Mouse (Mus musculus): Measurements from ENCODE around the gene Klhl42. TPM values are rescaled to one million over a fixed set of nuclear protein-coding genes. Genes with fewer than 3 reads are reported as not detected.

Gene Klhl42
- polyA plus RNA-seq, 1 experiment from 2014 or later, result 6.3 TPM

DNA sequence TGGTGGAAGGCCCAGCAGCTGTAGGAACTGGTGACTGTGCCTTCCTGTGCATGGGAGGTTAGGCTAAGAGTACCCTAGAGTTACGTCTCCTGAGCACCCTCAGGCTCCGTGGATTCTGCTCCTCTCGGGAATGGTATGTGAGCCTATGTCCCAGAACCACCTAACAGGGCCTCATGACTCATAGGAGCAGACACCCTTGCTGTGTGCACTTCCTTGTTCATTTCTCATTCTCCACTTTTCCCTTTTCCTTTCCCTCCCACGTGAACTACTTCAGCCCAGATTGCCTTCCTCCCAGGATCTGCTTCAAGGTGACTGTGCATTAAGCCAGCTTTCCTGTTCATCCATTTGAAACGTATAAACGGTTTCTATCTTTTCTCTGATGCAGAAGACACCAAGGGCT, 59.9 kb downstream of the Klhl42 start:
- Histone ChIP-seq H3K9me3 (ENCODE audit: control insufficient read depth, low read length) (no peaks in the 10 kb centered on the region), H3K27ac (replicated peaks in 1 of 2; ENCODE audit: control insufficient read depth in 1 of 2, insufficient read depth in 1 of 2, low read depth in 2 of 2, low read length in 2 of 2) (no peak overlapping the region), H3K4me1 (ENCODE audit: control insufficient read depth in 2 of 2, insufficient read depth in 2 of 2, low read length in 2 of 2) (peaks cover 0 to 2% of the 10 kb centered on the region in 2 experiments; a peak in 3 of 4 replicates), H3K27me3 (ENCODE audit: control insufficient read depth, insufficient read depth, low read length) (no peaks in the 10 kb centered on the region), H3K4me2 (ENCODE audit: low read length) (no peak overlapping the region), H3K36me3 (ENCODE audit: control insufficient read depth, insufficient read depth, low read length) (no peaks in the 10 kb centered on the region), H3K4me3 (ENCODE audit: control insufficient read depth in 1 of 2, insufficient read depth in 1 of 2, low read depth in 1 of 2, low read length in 2 of 2) (no peak overlapping the region), H3K9ac (ENCODE audit: low read length) (no peak overlapping the region)
- ATAC-seq (ENCODE audit: insufficient number of reproducible peaks, insufficient read depth, low FRiP score, low read depth), result no peak
- WGBS, result 61% methylated on average over 6 of the region's 6 CpGs

DNA sequence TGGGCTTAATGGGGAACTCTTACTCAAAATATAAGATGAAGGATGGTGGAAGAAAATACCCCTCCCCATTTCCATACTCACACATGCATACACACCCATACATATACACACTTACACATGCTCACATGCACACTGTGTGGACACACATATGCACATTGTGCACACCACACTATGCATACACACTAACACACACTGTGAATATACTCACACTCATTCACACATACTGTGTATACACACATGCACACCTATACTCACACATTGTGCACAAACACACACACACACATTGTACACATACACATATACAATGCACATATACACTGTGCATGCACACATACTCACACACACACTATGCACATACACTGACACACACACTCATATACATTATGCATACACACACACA, 60.7 kb downstream of the Klhl42 start:
- H3K36me3 ChIP-seq (ENCODE audit: control insufficient read depth, insufficient read depth, low read length), result no peaks in the 10 kb centered on the region
- no peaks in the 10 kb centered on the region for H3K9me3 ChIP-seq (ENCODE audit: control insufficient read depth, low read length)
- H3K4me2 ChIP-seq (ENCODE audit: low read length), result no peak overlapping the region
- H3K9ac ChIP-seq (ENCODE audit: low read length), result no peak overlapping the region
- H3K4me1 ChIP-seq (ENCODE audit: control insufficient read depth in 2 of 2, insufficient read depth in 2 of 2, low read length in 2 of 2), result no peaks in the 10 kb centered on the region
- no peak for ATAC-seq (ENCODE audit: insufficient number of reproducible peaks, insufficient read depth, low FRiP score, low read depth)
- no peaks in the 10 kb centered on the region for H3K27me3 ChIP-seq (ENCODE audit: control insufficient read depth, insufficient read depth, low read length)
- H3K27ac ChIP-seq (replicated peaks in 1 of 2; ENCODE audit: control insufficient read depth in 1 of 2, insufficient read depth in 1 of 2, low read depth in 2 of 2, low read length in 2 of 2), result no peak overlapping the region
- H3K4me3 ChIP-seq (ENCODE audit: control insufficient read depth in 1 of 2, insufficient read depth in 1 of 2, low read depth in 1 of 2, low read length in 2 of 2), result no peak overlapping the region

DNA sequence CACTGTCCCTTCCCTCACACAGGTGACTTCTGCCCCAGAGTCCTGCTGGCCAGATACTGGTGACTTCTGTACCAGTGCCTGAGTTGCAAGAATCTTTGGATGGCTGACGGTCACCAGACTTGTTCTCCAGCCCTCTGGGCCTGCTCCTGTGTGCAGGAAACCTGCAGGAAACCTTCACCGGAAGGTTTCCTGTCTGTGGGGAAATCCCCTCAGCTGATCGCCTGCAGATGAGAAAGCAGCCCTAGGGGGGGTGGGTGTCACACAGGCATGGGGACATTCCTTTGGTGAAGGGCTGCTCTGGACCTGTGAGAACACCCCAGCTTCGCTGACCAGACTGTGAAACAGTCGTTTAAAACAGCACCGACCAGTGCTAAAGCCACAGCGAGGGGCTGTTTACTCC, 63.9 kb downstream of the Klhl42 start:
- WGBS, result 58% methylated on average over 7 of the region's 7 CpGs
- no peak overlapping the region for H3K27ac ChIP-seq (replicated peaks in 1 of 2; ENCODE audit: control insufficient read depth in 1 of 2, insufficient read depth in 1 of 2, low read depth in 2 of 2, low read length in 2 of 2)
- no peaks in the 10 kb centered on the region for H3K27me3 ChIP-seq (ENCODE audit: control insufficient read depth, insufficient read depth, low read length)
- H3K9ac ChIP-seq (ENCODE audit: low read length), result no peak overlapping the region
- H3K4me1 ChIP-seq (ENCODE audit: control insufficient read depth in 2 of 2, insufficient read depth in 2 of 2, low read length in 2 of 2), result no peaks in the 10 kb centered on the region
- H3K36me3 ChIP-seq (ENCODE audit: control insufficient read depth, insufficient read depth, low read length), result no peaks in the 10 kb centered on the region
- H3K4me3 ChIP-seq (ENCODE audit: control insufficient read depth in 1 of 2, insufficient read depth in 1 of 2, low read depth in 1 of 2, low read length in 2 of 2), result no peak overlapping the region
- no peak overlapping the region for H3K4me2 ChIP-seq (ENCODE audit: low read length)
- H3K9me3 ChIP-seq (ENCODE audit: control insufficient read depth, low read length), result 0 out of 2 replicates have a peak, but pooled peaks cover 3% of the 10 kb centered on the region
- ATAC-seq (ENCODE audit: insufficient number of reproducible peaks, insufficient read depth, low FRiP score, low read depth), result no peak

DNA sequence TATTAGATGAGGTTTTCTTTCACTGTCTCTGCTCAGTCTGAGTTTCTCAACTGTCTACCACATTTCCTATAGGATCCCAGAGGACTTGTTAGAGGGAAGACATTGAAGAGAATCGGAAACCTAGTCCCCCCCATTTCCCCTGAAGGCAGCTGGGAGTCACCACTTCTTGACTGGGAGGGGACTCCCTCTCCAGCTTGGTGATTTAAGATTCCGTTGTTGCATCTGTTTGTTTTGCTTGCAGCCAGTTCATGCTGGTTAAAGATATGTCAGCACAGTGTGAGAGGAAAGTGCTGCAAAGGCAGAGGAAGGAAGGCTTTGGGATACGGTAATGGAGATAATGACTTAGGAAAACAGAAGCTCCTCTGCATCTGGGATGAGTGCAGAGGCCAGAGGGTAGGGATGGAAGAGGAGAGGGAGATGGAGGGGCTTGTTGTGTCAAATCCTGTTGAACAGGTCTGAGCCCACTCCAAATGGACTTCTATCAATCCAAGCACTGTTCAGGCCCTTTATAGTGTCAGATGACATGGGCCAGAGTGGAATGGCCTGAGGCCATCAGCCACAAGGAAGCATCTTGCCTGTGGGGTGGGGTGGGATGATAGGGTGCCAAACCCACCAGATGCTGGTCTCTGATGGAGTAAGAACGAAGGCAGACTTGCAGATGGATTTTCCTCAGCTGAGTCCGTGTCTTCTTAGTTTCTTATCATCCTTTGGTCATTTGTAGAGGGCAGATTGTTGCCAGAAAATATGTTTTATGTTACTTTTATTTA, 70.8 kb downstream of the Klhl42 start:
- ATAC-seq (ENCODE audit: insufficient number of reproducible peaks, insufficient read depth, low FRiP score, low read depth), result peak; percentile 79; the same call in 1 of the 2 replicates
- no peaks in the 10 kb centered on the region for H3K36me3 ChIP-seq (ENCODE audit: control insufficient read depth, insufficient read depth, low read length)
- no peak overlapping the region for H3K9ac ChIP-seq (ENCODE audit: low read length)
- 0 out of 2 replicates have a peak, but pooled peaks cover 3% of the 10 kb centered on the region for H3K9me3 ChIP-seq (ENCODE audit: control insufficient read depth, low read length)
- no peaks in the 10 kb centered on the region; a peak in 1 of 4 replicates for H3K4me1 ChIP-seq (ENCODE audit: control insufficient read depth in 2 of 2, insufficient read depth in 2 of 2, low read length in 2 of 2)
- 27% methylated on average over 5 of the region's 5 CpGs for WGBS
- H3K27ac ChIP-seq (replicated peaks in 1 of 2; ENCODE audit: control insufficient read depth in 1 of 2, insufficient read depth in 1 of 2, low read depth in 2 of 2, low read length in 2 of 2), result peak overlapping the region; percentile 11 to 26
- H3K27me3 ChIP-seq (ENCODE audit: control insufficient read depth, insufficient read depth, low read length), result no peaks in the 10 kb centered on the region
- H3K4me2 ChIP-seq (ENCODE audit: low read length), result no peak overlapping the region
- no peak overlapping the region for H3K4me3 ChIP-seq (ENCODE audit: control insufficient read depth in 1 of 2, insufficient read depth in 1 of 2, low read depth in 1 of 2, low read length in 2 of 2)

Other genes starting within 250 kb of the Klhl42 start
- 0.31 TPM in 1 of 2 replicates, not detected in the other for gene Smco2, start 241.3 kb upstream of the Klhl42 start, polyA plus RNA-seq (2014; fragmentation: Nextera tagmentation; extraction: Ambion mirVana)
- gene Ppfibp1, start 202.9 kb upstream of the Klhl42 start, polyA plus RNA-seq (2014; fragmentation: Nextera tagmentation; extraction: Ambion mirVana), result 50.6 and 62.7 TPM in 2 replicates
- gene 1700034J05Rik, start 137.0 kb upstream of the Klhl42 start, polyA plus RNA-seq (2014; fragmentation: Nextera tagmentation; extraction: Ambion mirVana), result 0.19 and 0.41 TPM in 2 replicates
- 1.3 and 1.9 TPM in 2 replicates for gene Rep15, start 58.8 kb upstream of the Klhl42 start, polyA plus RNA-seq (2014; fragmentation: Nextera tagmentation; extraction: Ambion mirVana)
- gene Mrps35, start 48.6 kb upstream of the Klhl42 start, polyA plus RNA-seq (2014; fragmentation: Nextera tagmentation; extraction: Ambion mirVana), result 146 and 153 TPM in 2 replicates
- gene Mansc4, start 4.3 kb upstream of the Klhl42 start, polyA plus RNA-seq (2014; fragmentation: Nextera tagmentation; extraction: Ambion mirVana), result 0.24 TPM in 2 replicates
- gene Pthlh, start 172.8 kb downstream of the Klhl42 start, polyA plus RNA-seq (2014; fragmentation: Nextera tagmentation; extraction: Ambion mirVana), result 1.1 and 1.7 TPM in 2 replicates